Mouse (Mus musculus): ENCODE results near the gene Bcl2l13.
"Not testable (repeated sequence)": the region's sequence is repeated elsewhere in the genome, so short reads cannot be mapped to it uniquely, and the experiment has no call there.

Bcl2l13 gene

GRCm38 (mm10) chr6:120901776-120902645 lies 66.0 kb downstream of the Bcl2l13 start:
- DNase-seq (ENCODE audit: low read depth), result no peak

DNA sequence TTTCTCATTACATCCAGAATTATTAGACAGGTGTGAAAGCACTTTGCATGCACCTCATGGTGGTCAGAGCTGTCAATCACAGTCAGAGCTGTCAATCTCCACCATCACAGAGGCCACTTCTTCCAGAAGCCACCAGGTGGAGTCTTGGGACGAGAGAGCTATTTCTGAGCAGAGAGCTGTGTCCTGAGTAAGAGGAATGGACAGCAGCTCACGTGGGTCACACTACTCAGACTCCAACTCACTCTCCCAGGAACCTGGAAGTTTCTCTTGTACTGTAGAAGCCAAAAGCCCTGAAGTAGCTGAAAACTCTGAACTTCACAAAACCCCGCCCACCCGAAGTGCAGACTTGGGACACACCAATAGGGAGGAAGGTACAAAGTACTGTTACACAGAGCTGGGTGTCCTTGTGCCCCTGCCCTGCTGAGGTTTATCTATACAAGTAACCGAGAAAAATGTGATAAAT lies 67.5 kb downstream of the Bcl2l13 start:
- DNase-seq (ENCODE audit: low read depth), result peak; percentile 58

DNA sequence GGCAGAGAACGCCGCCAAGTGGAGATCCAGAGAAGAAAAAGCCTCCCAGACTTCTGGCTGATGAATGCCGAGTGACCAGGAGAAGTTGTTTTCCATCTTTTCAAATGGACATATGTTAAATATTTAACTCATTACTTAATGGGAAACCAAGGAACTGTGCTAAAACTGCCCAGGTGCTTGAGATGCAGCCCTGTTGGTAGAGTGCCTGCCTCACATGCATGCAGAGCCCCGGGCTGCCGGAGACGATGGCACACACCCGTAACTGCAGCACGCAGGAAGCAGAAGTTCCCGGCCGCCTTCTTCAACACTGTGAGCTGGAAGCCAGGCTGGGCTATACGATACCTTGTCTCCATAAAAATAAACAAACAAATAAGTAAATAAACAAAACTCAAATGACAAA lies 67.9 kb downstream of the Bcl2l13 start:
- DNase-seq (ENCODE audit: low read depth), result no peak

- DNase-seq (ENCODE audit: low read depth), result no peak
Observed at GRCm38 (mm10) chr6:120905111-120905510, 69.1 kb downstream of the Bcl2l13 start.

- no peak for DNase-seq (ENCODE audit: low read depth)
Observed at GRCm38 (mm10) chr6:120906521-120906920, 70.5 kb downstream of the Bcl2l13 start.

- DNase-seq (ENCODE audit: low read depth), result not testable (repeated sequence)
Observed at GRCm38 (mm10) chr6:120907876-120908597, 72.0 kb downstream of the Bcl2l13 start.

- DNase-seq (ENCODE audit: low read depth), result no peak
Observed at GRCm38 (mm10) chr6:120909501-120909900, 73.5 kb downstream of the Bcl2l13 start.

DNA sequence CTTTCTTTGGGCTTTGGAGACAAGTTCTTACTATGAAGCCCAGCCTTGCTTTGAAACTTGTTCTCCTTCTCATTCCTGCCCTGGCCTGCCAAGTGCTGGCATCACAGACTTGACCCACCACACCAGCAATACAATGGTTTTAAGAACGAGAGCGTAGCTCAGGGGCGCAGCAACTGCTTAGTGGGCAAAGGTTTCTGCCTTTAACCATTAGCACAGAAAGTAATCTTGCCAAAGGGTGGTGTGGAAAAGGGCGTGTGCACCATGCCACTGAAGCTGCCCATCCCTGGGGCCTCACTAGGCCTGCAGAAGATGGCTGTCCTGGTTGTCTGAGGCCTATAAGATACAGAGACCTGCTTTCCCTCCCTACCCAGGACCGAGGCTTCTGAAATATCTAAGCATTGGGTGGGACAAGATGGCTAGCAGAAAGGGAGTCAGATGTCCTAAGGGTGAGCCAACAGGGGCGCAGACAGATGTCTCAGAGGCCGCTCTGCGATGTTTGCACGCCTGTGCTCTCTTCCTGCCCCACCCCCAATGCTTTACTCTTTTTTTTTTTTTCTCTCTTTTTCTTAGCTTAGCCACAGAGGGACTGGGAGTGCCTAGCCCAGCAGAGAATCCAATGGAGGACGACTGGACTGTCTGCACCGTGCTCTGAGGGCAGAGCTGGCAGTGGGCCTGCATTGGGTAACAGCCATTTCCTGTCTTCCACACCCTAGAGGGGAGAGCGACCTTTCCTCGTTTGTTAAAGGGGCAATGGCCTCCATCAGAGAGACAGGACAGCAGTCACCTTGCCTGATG lies 75.4 kb downstream of the Bcl2l13 start:
- no peak for DNase-seq (ENCODE audit: low read depth)

DNA sequence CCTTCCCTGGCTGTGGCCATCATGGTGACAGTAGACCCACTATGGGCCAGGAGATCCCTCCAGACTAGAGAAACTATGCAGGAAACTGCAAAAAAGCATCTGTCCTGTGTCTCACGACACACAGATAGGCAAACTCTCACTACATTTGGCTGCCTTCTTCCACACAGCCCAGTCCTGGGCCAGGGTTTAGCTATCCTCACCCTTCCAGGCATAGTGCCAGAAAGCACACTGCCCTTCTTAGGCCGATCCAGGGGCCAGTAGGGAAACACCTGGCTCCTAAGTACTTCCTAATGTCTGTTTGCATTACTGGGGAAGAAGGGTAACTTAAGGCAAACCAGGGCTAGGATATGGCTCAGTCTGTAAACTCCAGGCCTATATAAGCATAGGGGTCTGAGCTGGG lies 76.9 kb downstream of the Bcl2l13 start:
- no peak for DNase-seq (ENCODE audit: low read depth)

- DNase-seq (ENCODE audit: low read depth), result no peak
Observed at GRCm38 (mm10) chr6:120913783-120914182, 77.8 kb downstream of the Bcl2l13 start.

DNA sequence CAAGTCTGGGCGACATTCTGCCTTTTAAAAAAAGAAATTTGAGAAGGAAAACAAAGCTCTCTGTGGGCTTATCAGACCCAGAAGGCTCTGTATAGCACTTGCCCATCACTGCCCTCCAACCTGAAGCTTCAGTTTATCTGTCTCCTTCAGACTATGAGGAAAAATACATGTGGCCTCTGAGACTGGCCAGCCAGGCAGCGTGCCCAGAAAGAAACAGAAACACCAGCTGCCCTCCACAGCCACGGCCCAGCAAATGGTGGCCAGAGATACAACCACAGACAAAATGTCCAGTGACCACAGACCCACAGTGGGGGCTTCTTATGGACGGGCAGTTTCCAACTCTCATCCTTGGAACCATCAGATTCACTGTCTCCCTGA lies 78.5 kb downstream of the Bcl2l13 start:
- DNase-seq (ENCODE audit: low read depth), result peak; percentile 33

DNA sequence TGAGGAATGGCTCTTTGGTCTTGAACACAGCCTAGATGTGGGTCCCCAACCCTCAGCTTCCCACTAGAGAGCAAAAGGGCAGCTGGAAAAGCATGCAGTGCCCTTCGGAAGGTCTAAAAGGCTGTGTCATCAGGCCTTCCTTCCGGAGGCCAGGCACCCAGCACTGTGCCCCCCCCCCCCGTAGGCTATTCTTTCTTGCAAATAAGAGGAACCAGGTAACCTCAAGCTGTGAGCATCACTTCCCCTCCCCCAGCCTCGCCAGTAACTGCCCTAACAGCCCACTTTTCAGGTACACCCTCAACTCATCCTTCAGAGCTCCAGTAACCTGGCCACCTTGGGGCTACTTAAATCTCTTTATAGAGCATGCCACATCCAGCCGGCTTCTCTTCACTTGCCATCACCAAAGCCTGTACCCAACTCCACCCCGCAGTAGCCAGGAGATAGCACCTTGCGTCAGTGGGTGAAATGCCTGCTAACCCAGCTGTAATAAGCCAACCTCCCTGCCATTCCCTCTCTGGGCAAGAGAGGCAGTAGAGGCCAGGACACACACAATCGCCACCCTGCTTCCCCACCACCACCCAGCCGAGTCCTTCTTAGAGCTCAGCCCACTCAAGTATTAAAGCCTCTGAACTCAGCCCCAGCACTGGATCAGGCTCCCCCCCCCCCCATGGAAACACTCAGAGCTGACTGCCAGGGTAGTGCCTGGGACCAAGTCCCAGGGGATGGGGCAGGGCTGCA lies 79.1 kb downstream of the Bcl2l13 start:
- peak; percentile 71 for DNase-seq (ENCODE audit: low read depth)

DNA sequence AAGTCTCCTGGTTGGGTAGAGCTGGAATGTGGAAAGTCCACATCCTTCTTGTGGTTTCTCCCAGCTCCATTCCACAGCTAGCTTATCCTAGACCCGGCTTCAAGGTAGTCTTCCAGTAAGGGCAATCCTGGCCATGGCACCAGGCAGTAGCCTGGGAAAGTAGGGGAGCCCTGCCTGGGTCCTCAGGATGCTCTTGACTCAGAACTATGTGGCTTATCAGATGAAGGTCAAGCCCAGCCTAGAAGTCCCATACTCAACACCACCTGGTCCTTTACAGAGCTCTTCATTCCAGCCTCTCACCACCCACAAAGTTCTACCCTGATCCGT lies 79.6 kb downstream of the Bcl2l13 start:
- DNase-seq (ENCODE audit: low read depth), result peak; percentile 17

DNA sequence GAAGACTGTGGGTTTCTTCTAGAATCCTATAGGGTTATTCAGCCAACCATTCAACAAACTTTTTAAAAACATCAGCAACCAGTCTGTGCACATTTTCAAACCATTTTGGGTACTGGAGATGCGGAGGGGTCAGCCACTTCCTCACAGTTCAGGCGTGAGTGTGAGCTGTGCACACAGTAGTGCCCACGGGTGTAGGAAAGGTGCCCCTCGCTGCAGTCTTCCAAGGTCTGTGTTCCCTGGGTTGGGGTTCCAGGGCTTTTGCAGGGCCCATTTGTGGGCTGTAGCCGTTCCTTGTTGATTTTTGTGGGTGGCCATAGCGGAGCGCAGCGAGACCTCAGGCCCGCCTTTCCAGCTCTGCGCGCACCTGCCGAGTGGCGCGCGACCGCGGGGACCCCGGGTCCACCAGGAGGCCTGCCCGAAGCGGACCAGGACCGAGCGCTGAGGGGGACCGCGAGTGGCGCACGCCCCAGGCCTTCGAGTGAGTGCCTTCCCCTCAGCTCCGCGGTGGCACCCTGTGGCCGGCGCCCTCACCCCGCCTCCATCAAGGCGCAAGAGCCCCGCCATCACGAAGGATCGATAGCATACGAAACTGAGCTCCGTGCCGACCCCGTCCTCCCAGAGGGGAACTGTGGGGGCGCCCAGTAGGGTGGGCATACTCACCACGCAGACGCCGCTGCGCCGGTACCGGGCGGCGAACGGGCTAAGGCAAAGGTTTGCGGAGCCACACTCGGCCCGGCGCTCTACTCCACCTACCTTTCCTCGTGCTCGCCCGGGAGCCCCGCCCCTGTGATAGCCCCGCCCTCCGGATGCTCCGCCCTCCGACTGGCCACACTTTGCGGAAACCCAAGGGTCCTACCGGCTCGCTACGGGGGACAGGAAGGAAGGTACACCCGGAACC lies 80.3 kb downstream of the Bcl2l13 start, which contains the start of gene Bid:
TSS of gene Bid (minus strand) at position 780 of the 898 bp plus-strand sequence.
- peak; percentile 75 for DNase-seq (ENCODE audit: low read depth)

GRCm38 (mm10) chr6:120916972-120917881 lies 81.2 kb downstream of the Bcl2l13 start:
- DNase-seq (ENCODE audit: low read depth), result not testable (repeated sequence)

- DNase-seq (ENCODE audit: low read depth), result no peak
Observed at GRCm38 (mm10) chr6:120917975-120918374, 82.0 kb downstream of the Bcl2l13 start.

DNA sequence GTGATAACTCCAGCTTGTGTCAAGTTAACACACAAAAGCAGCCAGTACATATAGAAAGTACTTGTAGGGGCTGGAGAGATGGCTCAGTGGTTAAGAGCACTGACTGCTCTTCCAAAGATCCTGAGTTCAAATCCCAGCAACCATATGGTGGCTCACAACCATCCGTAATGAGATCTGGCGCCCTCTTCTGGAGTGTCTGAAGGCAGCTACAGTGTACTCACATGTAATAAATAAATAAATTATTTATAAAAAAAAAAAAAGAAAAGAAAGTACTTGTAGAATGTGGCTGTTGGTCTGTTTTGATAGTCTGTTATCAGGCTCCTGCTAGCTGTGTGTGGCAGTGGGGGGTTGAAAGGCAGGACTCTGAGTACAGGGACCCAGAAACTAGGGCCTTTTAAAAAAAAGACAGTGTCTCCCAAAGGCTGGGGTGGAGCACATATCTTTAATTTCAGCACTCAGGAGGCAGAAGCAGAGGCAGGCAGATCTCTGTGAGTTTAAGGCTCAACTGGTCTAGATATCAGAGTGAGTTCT lies 88.8 kb downstream of the Bcl2l13 start:
- peak; percentile 34 for DNase-seq (ENCODE audit: low read depth)

GRCm38 (mm10) chr6:120926880-120927279 lies 90.9 kb downstream of the Bcl2l13 start:
- DNase-seq (ENCODE audit: low read depth), result no peak

- DNase-seq (ENCODE audit: low read depth), result no peak
Observed at GRCm38 (mm10) chr6:120927765-120928164, 91.8 kb downstream of the Bcl2l13 start.
